Mouse (Mus musculus): Measurements from ENCODE around the gene Spag6. TPM values are rescaled to one million over a fixed set of nuclear protein-coding genes. Genes with fewer than 3 reads are reported as not detected.
A peak's percentile ranks its signal among the peaks of the same experiment; 100 is the strongest.

The Spag6 gene
- polyA plus RNA-seq, 1 experiment from 2014 or later, result 0.32 TPM

DNA sequence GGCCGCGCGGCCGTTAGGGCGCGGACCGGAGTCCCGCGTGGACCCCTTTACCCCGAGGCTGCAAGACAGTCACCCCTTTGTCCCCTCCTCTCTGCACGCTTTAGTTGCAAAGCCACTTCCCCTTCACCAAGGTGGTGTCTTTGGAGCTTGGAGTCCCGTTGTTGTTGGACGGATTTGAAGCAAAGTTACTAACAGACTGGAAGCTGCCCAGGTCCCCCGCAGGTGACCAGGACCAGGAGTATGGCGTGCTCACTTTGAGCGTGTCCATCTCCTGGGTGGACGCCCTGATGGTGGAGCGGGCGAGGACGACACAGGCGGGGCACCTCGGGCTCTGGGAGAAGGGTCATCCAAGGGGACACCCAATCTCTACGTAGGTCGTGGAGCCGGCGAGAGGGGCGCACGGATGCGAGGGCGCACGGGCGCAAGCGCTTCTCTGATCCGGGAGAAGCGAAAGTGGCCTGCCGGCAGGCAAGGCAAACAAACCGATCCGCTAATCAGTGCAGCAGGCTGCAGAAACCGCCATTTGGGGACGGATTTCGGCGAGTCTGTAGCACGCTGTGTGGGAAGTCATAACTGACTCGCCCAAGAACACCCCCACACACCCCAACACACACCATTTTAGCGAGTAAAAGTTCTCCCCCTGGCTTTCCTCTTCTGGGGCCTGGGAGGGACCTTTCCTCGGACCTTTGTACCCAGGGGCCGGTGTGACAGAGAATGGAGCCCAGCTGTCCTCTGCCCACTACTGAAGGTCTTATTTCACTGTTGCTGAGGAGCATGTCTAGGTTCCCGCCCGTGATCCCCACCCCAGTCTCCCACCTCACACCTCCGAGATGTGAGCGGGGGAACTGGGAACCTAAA is 4.5 kb upstream of the Spag6 start:
- peak overlapping the region; percentile 48 for H3K4me3 ChIP-seq
- peak; percentile 31; the same call in 1 of the 2 replicates for ATAC-seq
- peaks cover 73% of the 10 kb centered on the region for H3K27me3 ChIP-seq
- peaks cover 3% of the 10 kb centered on the region for H3K36me3 ChIP-seq (ENCODE audit: poor library complexity, severe bottlenecking)
- WGBS, result 2% methylated on average over 47 of the region's 51 CpGs
- H3K27ac ChIP-seq, result no peak overlapping the region
- peak overlapping the region; percentile 77 for H3K4me2 ChIP-seq
- peaks cover 25% of the 10 kb centered on the region for H3K4me1 ChIP-seq
- no peaks in the 10 kb centered on the region for H3K9me3 ChIP-seq (replicated peaks)
- H3K9ac ChIP-seq, result peak overlapping the region; percentile 67

GRCm38 (mm10) chr2:18690055-18690691 is 3.7 kb upstream of the Spag6 start:
- H3K9me3 ChIP-seq (replicated peaks), result no peaks in the 10 kb centered on the region
- H3K4me3 ChIP-seq, result peak overlapping the region; percentile 48
- H3K4me1 ChIP-seq, result peaks cover 32% of the 10 kb centered on the region
- peak overlapping the region; percentile 67 for H3K9ac ChIP-seq
- H3K36me3 ChIP-seq (ENCODE audit: poor library complexity, severe bottlenecking), result no peaks in the 10 kb centered on the region
- ATAC-seq, result peak; percentile 81
- H3K27ac ChIP-seq, result no peak overlapping the region
- under 1% methylated on average over 41 of the region's 58 CpGs for WGBS
- peak overlapping the region; percentile 77 for H3K4me2 ChIP-seq
- H3K27me3 ChIP-seq, result peaks cover 75% of the 10 kb centered on the region

- peak overlapping the region; percentile 77 for H3K4me2 ChIP-seq
- H3K27ac ChIP-seq, result no peak overlapping the region
- no peaks in the 10 kb centered on the region for H3K36me3 ChIP-seq (ENCODE audit: poor library complexity, severe bottlenecking)
- H3K27me3 ChIP-seq, result peaks cover 78% of the 10 kb centered on the region
- H3K4me3 ChIP-seq, result peak overlapping the region; percentile 48
- peaks cover 32% of the 10 kb centered on the region for H3K4me1 ChIP-seq
- H3K9me3 ChIP-seq (replicated peaks), result no peaks in the 10 kb centered on the region
- ATAC-seq, result no peak
- no peak overlapping the region for H3K9ac ChIP-seq
- WGBS, result under 1% methylated on average over 9 of the region's 9 CpGs
These were observed 3.1 kb upstream of the Spag6 start for GRCm38 (mm10) chr2:18690756-18691155.

DNA sequence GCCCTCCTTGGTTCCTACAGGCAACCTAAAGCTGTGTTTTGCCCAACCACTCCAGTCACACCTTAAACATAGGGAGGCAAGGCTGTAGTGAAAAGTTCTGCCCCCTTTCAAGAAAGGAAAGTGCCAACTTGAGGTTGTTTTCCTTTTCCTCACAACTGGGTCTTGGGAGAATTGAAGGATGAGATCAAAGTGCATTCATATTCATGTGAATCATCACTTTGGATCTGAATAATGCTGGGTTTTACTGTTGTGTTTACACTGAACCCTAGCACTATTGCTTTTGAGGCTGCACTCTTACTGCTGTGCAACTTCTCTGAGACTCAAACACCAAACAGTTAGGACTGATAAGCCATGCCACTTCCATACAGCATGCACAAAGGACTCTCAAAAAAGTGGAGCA is 1.8 kb upstream of the Spag6 start:
- H3K27me3 ChIP-seq, result peaks cover 78% of the 10 kb centered on the region
- H3K4me3 ChIP-seq, result no peak overlapping the region
- H3K9me3 ChIP-seq (replicated peaks), result no peaks in the 10 kb centered on the region
- H3K27ac ChIP-seq, result no peak overlapping the region
- H3K36me3 ChIP-seq (ENCODE audit: poor library complexity, severe bottlenecking), result no peaks in the 10 kb centered on the region
- no peak overlapping the region for H3K9ac ChIP-seq
- H3K4me1 ChIP-seq, result peaks cover 32% of the 10 kb centered on the region
- no peak overlapping the region for H3K4me2 ChIP-seq
- ATAC-seq, result no peak

DNA sequence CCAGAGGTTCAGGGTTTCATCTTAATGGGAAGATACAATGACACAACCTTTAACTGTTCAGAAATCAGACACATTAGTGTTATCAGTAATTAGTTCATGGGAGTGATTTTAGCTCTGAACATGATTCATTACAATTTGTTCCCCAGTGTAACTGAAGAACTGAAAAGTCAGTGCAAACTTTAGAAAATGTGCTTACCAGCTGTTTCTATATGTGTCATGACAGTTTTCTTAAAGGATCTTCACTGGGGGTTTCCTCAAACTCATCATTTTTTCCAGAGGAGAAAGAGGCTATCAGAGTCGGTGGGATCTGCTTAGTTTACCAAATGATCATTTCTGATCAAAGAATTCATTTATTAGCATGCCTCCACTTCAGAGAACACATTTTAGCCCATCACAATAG is 1.3 kb upstream of the Spag6 start:
- Histone ChIP-seq H3K4me3 (no peak overlapping the region), H3K27ac (no peak overlapping the region), H3K27me3 (peaks cover 74% of the 10 kb centered on the region), H3K9me3 (replicated peaks) (no peaks in the 10 kb centered on the region), H3K36me3 (ENCODE audit: poor library complexity, severe bottlenecking) (no peaks in the 10 kb centered on the region), H3K4me1 (peaks cover 32% of the 10 kb centered on the region), H3K9ac (no peak overlapping the region), H3K4me2 (no peak overlapping the region)
- no peak for ATAC-seq
- 0% methylated on average over 1 of the region's 1 CpGs for WGBS

DNA sequence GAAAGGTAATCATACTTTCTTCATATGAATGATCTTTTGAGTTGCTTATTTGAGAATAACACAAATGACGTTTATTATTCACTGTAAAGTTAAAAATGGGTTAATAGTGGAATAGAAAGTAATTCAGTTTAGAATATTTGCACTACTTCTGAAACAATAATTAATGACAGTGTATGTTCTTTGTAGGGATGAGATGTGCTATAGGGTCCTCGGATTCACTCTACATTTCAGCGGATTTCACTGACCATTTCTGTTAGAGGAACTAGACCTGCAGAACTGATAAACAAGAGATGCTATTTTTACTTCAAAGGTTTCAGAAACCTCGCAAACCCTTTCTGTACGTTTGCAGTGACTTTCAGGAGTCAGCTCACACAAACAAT is 351 bp upstream of the Spag6 start:
- Histone ChIP-seq H3K36me3 (ENCODE audit: poor library complexity, severe bottlenecking) (no peaks in the 10 kb centered on the region), H3K4me3 (peak overlapping the region; percentile 58), H3K27ac (no peak overlapping the region), H3K4me1 (peaks cover 34% of the 10 kb centered on the region), H3K27me3 (peaks cover 74% of the 10 kb centered on the region), H3K4me2 (peak overlapping the region; percentile 98), H3K9me3 (replicated peaks) (no peaks in the 10 kb centered on the region), H3K9ac (no peak overlapping the region)
- no peak for ATAC-seq
- under 1% methylated on average over 5 of the region's 5 CpGs for WGBS

GRCm38 (mm10) chr2:18694611-18694950 is 749 bp downstream of the Spag6 start:
- H3K9me3 ChIP-seq (replicated peaks), result no peaks in the 10 kb centered on the region
- no peaks in the 10 kb centered on the region for H3K36me3 ChIP-seq (ENCODE audit: poor library complexity, severe bottlenecking)
- peaks cover 31% of the 10 kb centered on the region for H3K4me1 ChIP-seq
- WGBS, result 2% methylated on average over 20 of the region's 20 CpGs
- H3K27me3 ChIP-seq, result peaks cover 74% of the 10 kb centered on the region
- H3K27ac ChIP-seq, result no peak overlapping the region
- H3K4me3 ChIP-seq, result peak overlapping the region; percentile 58
- H3K4me2 ChIP-seq, result peak overlapping the region; percentile 98
- peak; percentile 11; the same call in 1 of the 2 replicates for ATAC-seq
- peak overlapping the region; percentile 76 for H3K9ac ChIP-seq

- Histone ChIP-seq H3K9ac (no peak overlapping the region), H3K27ac (no peak overlapping the region), H3K9me3 (replicated peaks) (no peaks in the 10 kb centered on the region), H3K4me3 (no peak overlapping the region), H3K4me1 (peaks cover 26% of the 10 kb centered on the region), H3K36me3 (ENCODE audit: poor library complexity, severe bottlenecking) (no peaks in the 10 kb centered on the region), H3K27me3 (peaks cover 74% of the 10 kb centered on the region), H3K4me2 (peak overlapping the region; percentile 98)
- WGBS, result 2% methylated on average over 8 of the region's 8 CpGs
- no peak; the same call in 1 of the 2 replicates for ATAC-seq
These were observed 1.3 kb downstream of the Spag6 start for GRCm38 (mm10) chr2:18695163-18695562.

DNA sequence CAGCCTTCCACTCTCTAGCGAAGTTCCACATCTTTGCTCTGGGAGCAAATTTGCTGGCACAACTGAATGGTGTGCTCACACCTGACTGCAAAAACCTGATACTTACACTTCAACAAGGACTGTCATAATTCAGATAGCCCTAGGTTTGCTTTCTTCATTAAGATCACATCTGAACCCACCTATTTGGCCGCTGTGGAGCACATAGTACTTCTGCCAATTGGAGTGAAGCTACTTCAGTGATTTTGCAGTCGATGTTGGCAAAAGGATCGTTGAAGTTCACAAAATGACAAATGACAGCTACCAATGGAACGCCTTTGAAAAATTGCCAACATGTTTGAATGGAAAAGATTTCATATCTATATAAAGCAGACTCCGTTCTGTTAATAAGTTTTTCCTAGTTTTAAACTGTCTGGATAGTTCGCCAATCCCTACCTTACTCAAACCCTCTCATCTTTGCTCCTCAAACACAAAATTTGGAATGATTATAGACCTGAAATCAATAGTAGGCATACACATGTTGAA is 1.9 kb downstream of the Spag6 start:
- 6% methylated on average over 7 of the region's 7 CpGs for WGBS
- no peak overlapping the region for H3K9ac ChIP-seq
- no peak overlapping the region for H3K4me2 ChIP-seq
- peaks cover 21% of the 10 kb centered on the region for H3K4me1 ChIP-seq
- H3K27me3 ChIP-seq, result peaks cover 74% of the 10 kb centered on the region
- no peaks in the 10 kb centered on the region for H3K36me3 ChIP-seq (ENCODE audit: poor library complexity, severe bottlenecking)
- ATAC-seq, result no peak
- H3K27ac ChIP-seq, result no peak overlapping the region
- no peaks in the 10 kb centered on the region for H3K9me3 ChIP-seq (replicated peaks)
- H3K4me3 ChIP-seq, result no peak overlapping the region

DNA sequence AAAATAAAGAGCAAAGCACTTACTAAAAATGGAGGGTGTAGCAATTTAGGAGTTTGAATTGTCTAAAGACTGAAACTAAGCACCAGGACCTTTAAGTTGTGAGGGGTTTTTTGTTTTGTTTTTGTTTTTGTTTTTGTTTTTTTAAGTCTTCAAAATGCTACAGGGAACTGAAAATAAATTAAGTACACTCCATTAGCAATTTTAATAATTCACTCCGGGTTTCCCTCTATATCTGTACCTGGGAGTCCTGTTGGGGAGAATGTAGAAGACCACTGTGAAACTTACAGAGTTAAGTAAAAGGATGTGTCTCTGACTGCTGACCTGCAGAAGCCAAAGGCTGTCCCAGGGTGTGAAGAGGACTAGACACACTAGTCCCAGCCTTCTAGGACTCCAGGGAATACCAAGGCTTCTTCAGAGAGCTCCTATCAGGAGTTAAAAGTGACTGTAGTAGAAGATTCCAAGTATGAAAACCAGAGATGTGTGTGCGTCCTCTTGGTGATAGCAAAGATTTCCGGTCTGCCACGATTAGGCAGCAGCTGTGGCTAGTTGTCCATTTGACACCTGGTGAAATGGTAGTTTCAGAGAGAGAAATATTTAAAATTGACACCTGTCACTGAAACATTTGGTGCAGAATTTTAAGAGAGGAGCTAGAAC is 3.9 kb downstream of the Spag6 start:
- no peak overlapping the region for H3K27ac ChIP-seq
- no peaks in the 10 kb centered on the region for H3K9me3 ChIP-seq (replicated peaks)
- no peaks in the 10 kb centered on the region for H3K36me3 ChIP-seq (ENCODE audit: poor library complexity, severe bottlenecking)
- ATAC-seq, result no peak
- peaks cover 21% of the 10 kb centered on the region for H3K4me1 ChIP-seq
- H3K4me2 ChIP-seq, result no peak overlapping the region
- WGBS, result 1% methylated on average over 4 of the region's 4 CpGs
- peaks cover 78% of the 10 kb centered on the region for H3K27me3 ChIP-seq
- no peak overlapping the region for H3K9ac ChIP-seq
- no peak overlapping the region for H3K4me3 ChIP-seq

DNA sequence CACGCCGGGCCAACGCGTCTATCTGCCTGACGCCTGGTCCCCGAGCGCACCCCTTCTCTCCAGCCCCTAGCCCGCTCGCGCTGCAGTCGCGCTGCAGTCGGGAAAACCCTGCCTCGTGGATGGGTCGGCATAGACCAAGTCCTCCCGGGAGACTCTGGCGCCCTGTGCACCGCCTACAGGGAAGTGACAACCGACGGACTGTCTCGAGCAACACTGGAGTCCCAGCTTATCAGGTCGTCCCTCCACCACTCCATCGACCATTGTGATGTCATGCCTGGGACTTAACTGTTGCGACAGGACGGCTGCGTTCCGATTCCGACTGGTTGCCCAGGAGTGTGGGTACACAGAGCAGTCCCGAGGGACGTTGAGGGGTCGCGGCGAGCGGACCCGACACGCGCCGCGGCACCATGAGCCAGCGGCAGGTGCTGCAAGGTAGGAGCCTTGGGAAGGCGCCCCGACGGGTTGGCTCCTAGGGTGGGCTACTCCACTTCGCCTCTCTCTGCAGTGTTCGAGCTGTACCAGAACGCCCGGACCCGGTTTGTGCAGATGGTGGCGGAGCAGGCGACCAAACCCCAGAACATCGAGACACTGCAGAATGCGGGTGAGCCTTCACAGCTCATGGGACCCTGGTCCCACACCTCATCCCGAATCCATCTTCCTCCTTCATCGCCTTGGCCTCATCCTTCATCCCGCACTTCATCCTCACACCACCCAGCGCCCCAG is 5.0 kb downstream of the Spag6 start:
- Histone ChIP-seq H3K36me3 (ENCODE audit: poor library complexity, severe bottlenecking) (no peaks in the 10 kb centered on the region), H3K4me1 (peaks cover 21% of the 10 kb centered on the region), H3K27ac (no peak overlapping the region), H3K4me3 (peak overlapping the region; percentile 14), H3K4me2 (peak overlapping the region; percentile 36), H3K9me3 (replicated peaks) (no peaks in the 10 kb centered on the region), H3K27me3 (peaks cover 76% of the 10 kb centered on the region), H3K9ac (no peak overlapping the region)
- WGBS, result 1% methylated on average over 56 of the region's 56 CpGs
- no peak for ATAC-seq
